Mouse (Mus musculus) testis, adult 2 months (tissue): ENCODE measurements at regions not wholly inside any gene's neighbourhood (a gene's known extent, or its start where the extent isn't known, plus 50 kb on each side); places are given as distances from the start of the nearest gene placed in this dataset.

Source experiments
- CTCF ChIP-seq: fragments of 200-500 bp; IDR thresholded peaks from 2 replicates; pipeline ENCODE4 v1.5.1; 2012; ENCODE audit warnings: low read depth, mild to moderate bottlenecking, inconsistent platforms, low read length, moderate library complexity; ENCODE audit not compliant: control insufficient read depth, insufficient read depth, insufficient replicate concordance
- POLR2A ChIP-seq: fragments of 200-500 bp; IDR thresholded peaks from 2 replicates; pipeline ENCODE4 v1.6.1; 2012; ENCODE audit warnings: low read depth, mild to moderate bottlenecking, inconsistent platforms, low read length, moderate library complexity; ENCODE audit not compliant: control insufficient read depth

GRCm38 (mm10) chr15:27340070-27340469 lies 126.4 kb upstream of the Ank start:
- no peak for TF ChIP-seq POLR2A
- TF ChIP-seq CTCF = no peak
